Mouse (Mus musculus) central nervous system, embryonic 18 days (tissue): ENCODE data around the gene Tubgcp5. TPM values are rescaled to one million over a fixed set of nuclear protein-coding genes. Genes with fewer than 3 reads are reported as not detected.

ENCODE experiments used
- polyA plus RNA-seq: library from polyadenylated mRNA; depleted of rRNA; stranded (reverse); fragments of >200 nt; gene quantifications from 2 replicates; pipeline ENCODE4 v1.2.3, GENCODE M21; 2012; rRNA removed

The Tubgcp5 gene
- polyA plus RNA-seq, result 25.3 and 27.3 TPM in 2 replicates

GRCm38 (mm10) chr7:55793952-55794603, at the start of gene Tubgcp5:
Gene Tubgcp5, plus strand, starts transcription at chr7:55794154.

GRCm38 (mm10) chr7:55767926-55768325, 26.0 kb upstream of the Tubgcp5 start, which contains the start of gene Siglech:
Gene Siglech, plus strand, starts transcription at chr7:55768178.

GRCm38 (mm10) chr7:55841445-55841844, 47.5 kb downstream of the Tubgcp5 start, which contains the start of gene Cyfip1:
Gene Cyfip1, plus strand, starts transcription at chr7:55841745.

Other genes starting within 250 kb of the Tubgcp5 start
- 1.3 and 2.1 TPM in 2 replicates for gene Siglech, start 26.0 kb upstream of the Tubgcp5 start, polyA plus RNA-seq
- 40.4 and 41.5 TPM in 2 replicates for gene Cyfip1, start 47.6 kb downstream of the Tubgcp5 start, polyA plus RNA-seq
- gene Nipa2, start 168.3 kb downstream of the Tubgcp5 start, polyA plus RNA-seq, result 23.1 and 25.2 TPM in 2 replicates
- 29.3 and 30.1 TPM in 2 replicates for gene Nipa1, start 225.8 kb downstream of the Tubgcp5 start, polyA plus RNA-seq